ENCODE assay signal across 8 mouse cellular contexts in genomic region chr17:68210313-68211254, GRCm38 (mm10).
A peak's percentile ranks its signal among the peaks of the same experiment; 100 is the strongest.
DNase-seq lines count a peak whose midpoint lies in the region; ATAC-seq and TF ChIP-seq lines count a peak whose summit lies in the region.

No protein-coding gene starts in this region.

- H3K4me2 ChIP-seq in hindbrain, embryonic 12.5 days (replicated peaks), result peak overlapping the region; percentile 29
- H3K4me2 ChIP-seq in midbrain, embryonic 12.5 days (replicated peaks), result peak overlapping the region; percentile 27; the same call in 1 of the 2 replicates

- H3K9me3 ChIP-seq in ES-E14 (ENCODE audit: control insufficient read depth, insufficient read depth, low read depth, low read length), result no peaks in the 10 kb centered on the region
- no peaks in the 10 kb centered on the region for H3K9me3 ChIP-seq in hindbrain, embryonic 12.5 days (replicated peaks)
- no peaks in the 10 kb centered on the region for H3K9me3 ChIP-seq in limb, embryonic 10.5 days (replicated peaks)
- no peaks in the 10 kb centered on the region for H3K9me3 ChIP-seq in midbrain, embryonic 12.5 days

- H3K4me1 ChIP-seq in ES-E14 (ENCODE audit: control insufficient read depth in 2 of 2, insufficient read depth in 2 of 2, low read length in 2 of 2, poor library complexity in 1 of 2), result no peaks in the 10 kb centered on the region
- peaks cover 3% of the 10 kb centered on the region for H3K4me1 ChIP-seq in hindbrain, embryonic 12.5 days
- H3K4me1 ChIP-seq in limb, embryonic 10.5 days, result peaks cover 34% of the 10 kb centered on the region
- H3K4me1 ChIP-seq in midbrain, embryonic 12.5 days, result peaks cover 8% of the 10 kb centered on the region; the same call in 1 of the 2 replicates

- no peak overlapping the region for H3K4me3 ChIP-seq in ES-E14 (ENCODE audit: insufficient read depth in 1 of 2, low read depth in 1 of 2, low read length in 2 of 2, poor library complexity in 1 of 2, severe bottlenecking in 1 of 2)
- H3K4me3 ChIP-seq in hindbrain, embryonic 12.5 days, result no peak overlapping the region
- peak overlapping the region; percentile 27; the same call in 1 of the 2 replicates for H3K4me3 ChIP-seq in limb, embryonic 10.5 days
- H3K4me3 ChIP-seq in midbrain, embryonic 12.5 days, result no peak overlapping the region

- no peaks in the 10 kb centered on the region for H3K36me3 ChIP-seq in ES-E14 (ENCODE audit: control insufficient read depth, insufficient read depth, low read length, poor library complexity, severe bottlenecking)
- no peaks in the 10 kb centered on the region for H3K36me3 ChIP-seq in hindbrain, embryonic 12.5 days
- no peaks in the 10 kb centered on the region for H3K36me3 ChIP-seq in limb, embryonic 10.5 days
- no peaks in the 10 kb centered on the region for H3K36me3 ChIP-seq in midbrain, embryonic 12.5 days

- in situ Hi-C loops in ES-E14 (cut with MboI; ENCODE audit: low sequenced_read_pairs in 2 of 2, unreplicated experiment in 2 of 2), result no loop called here

- no peaks in the 10 kb centered on the region for H3K27me3 ChIP-seq in hindbrain, embryonic 12.5 days
- peaks cover 33% of the 10 kb centered on the region; the same call in 1 of the 2 replicates for H3K27me3 ChIP-seq in limb, embryonic 10.5 days (ENCODE audit: low read depth, poor library complexity, severe bottlenecking)
- H3K27me3 ChIP-seq in midbrain, embryonic 12.5 days, result no peaks in the 10 kb centered on the region

- H3K27ac ChIP-seq in ES-E14 (ENCODE audit: insufficient read depth, low read depth, low read length, poor library complexity, severe bottlenecking), result no peak overlapping the region
- H3K27ac ChIP-seq in hindbrain, embryonic 12.5 days, result no peak overlapping the region
- no peak overlapping the region for H3K27ac ChIP-seq in limb, embryonic 10.5 days
- no peak overlapping the region for H3K27ac ChIP-seq in midbrain, embryonic 12.5 days (replicated peaks)

- 28% methylated on average over 14 of the region's 14 CpGs for WGBS in hindbrain, embryonic 12.5 days
- WGBS in limb, embryonic 10.5 days, result 14% methylated on average over 14 of the region's 14 CpGs
- 29% methylated on average over 14 of the region's 14 CpGs for WGBS in midbrain, embryonic 12.5 days

- peak; percentile 9 for DNase-seq in ES-E14 (ENCODE audit: low read depth, low spot score)
- peak; percentile 86 for DNase-seq in adrenal gland, postnatal 14 days
- DNase-seq in forelimb bud, embryonic 11.5 days (ENCODE audit: low read depth, low spot score), result peak; percentile 89
- peak; percentile 84 for DNase-seq in limb, embryonic 10.5 days (ENCODE audit: low spot score)
- DNase-seq in B cell, adult 2 months, result no peak

- no peak overlapping the region for H3K9ac ChIP-seq in ES-E14 (ENCODE audit: insufficient read depth, low read depth, low read length, poor library complexity, severe bottlenecking)
- H3K9ac ChIP-seq in hindbrain, embryonic 12.5 days, result no peak overlapping the region
- H3K9ac ChIP-seq in midbrain, embryonic 12.5 days (replicated peaks), result no peak overlapping the region

- no peak for ATAC-seq in hindbrain, embryonic 12.5 days (ENCODE audit: low FRiP score)
- ATAC-seq in midbrain, embryonic 12.5 days (ENCODE audit: low FRiP score, low read depth), result peak; percentile 80
- ATAC-seq in megakaryocyte-erythroid progenitor cell, adult 5-6 weeks (replicated peaks; ENCODE audit: low FRiP score, low TSS enrichment, poor library complexity, severe bottlenecking), result no peak

TF ChIP-seq in ES-E14, 5 proteins besides CTCF, POLR2A, EP300 and RAD21:
- TF ChIP-seq HCFC1 (IDR thresholded peaks at IDR 0.05; ENCODE audit: borderline replicate concordance, insufficient read depth, low read length), result no peak
- TF ChIP-seq MAFK (IDR thresholded peaks at IDR 0.05; ENCODE audit: insufficient read depth, low read depth, low read length), result no peak
- TF ChIP-seq CHD2 (IDR thresholded peaks at IDR 0.05; ENCODE audit: low read depth, low read length), result no peak
- no peak for TF ChIP-seq ZC3H11A (IDR thresholded peaks at IDR 0.05; ENCODE audit: borderline replicate concordance, low read depth, low read length)
- TF ChIP-seq ZNF384 (IDR thresholded peaks at IDR 0.05; ENCODE audit: low read depth, low read length), result no peak

Comparison
In these comparisons a context has a peak if more than half of its experiments do, and no peak if none do; other contexts are left out.
1. DNase-seq: peak in ES-E14 (single experiment), adrenal gland, postnatal 14 days (single experiment), forelimb bud, embryonic 11.5 days (single experiment) and limb, embryonic 10.5 days (single experiment); none in B cell, adult 2 months (0 of 2).